Comparison of ENCODE assay signal across 34 mouse cellular contexts in the genomic region with DNA sequence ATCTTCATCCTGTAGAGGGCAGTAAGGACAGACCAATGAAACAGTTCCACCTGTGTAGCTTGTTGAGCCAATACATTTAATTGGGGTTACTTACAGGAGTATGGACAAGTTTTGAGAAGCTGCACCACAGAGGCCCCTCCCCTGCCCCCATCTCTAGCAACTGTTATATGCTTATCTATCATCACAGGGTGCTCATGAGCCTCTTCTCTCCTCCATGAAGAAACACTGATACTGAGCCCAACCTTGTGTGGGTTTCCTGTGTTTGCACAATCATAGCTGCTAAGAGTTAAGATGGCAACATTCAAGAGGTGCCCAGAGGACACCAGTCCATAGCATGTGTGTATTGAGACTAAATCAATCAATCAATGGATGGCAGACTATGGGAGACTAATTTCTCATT. TPM values are rescaled to one million over a fixed set of nuclear protein-coding genes. Genes with fewer than 3 reads are reported as not detected.
A peak's percentile ranks its signal among the peaks of the same experiment; 100 is the strongest.
DNase-seq lines count a peak whose midpoint lies in the region; ATAC-seq and TF ChIP-seq lines count a peak whose summit lies in the region.
"Had no signal": no experiment of that assay in that cellular context is flagged by ENCODE, and none has a peak within 500 bp of the region (broad histone marks: within the 10 kb centered on the region; RNA-seq: fewer than 3 reads in every experiment).

No protein-coding gene starts in this region.

- TF ChIP-seq RAD21 in CH12.LX (IDR thresholded peaks at IDR 0.05; ENCODE audit: low read depth, low read length): peak; percentile 2

- no peaks in the 10 kb centered on the region for H3K9me3 ChIP-seq in CH12.LX (replicated peaks; ENCODE audit: low read length)
- no peaks in the 10 kb centered on the region for H3K9me3 ChIP-seq in liver, embryonic 13.5 days (replicated peaks)
- no peaks in the 10 kb centered on the region for H3K9me3 ChIP-seq in stomach, postnatal 0 days (ENCODE audit: control insufficient read depth, low read length)
- H3K9me3 ChIP-seq: embryonic facial prominence, embryonic 10.5 days; embryonic facial prominence, embryonic 15.5 days; forebrain, embryonic 12.5 days; heart, embryonic 13.5 days; kidney, embryonic 15.5 days; limb, embryonic 10.5 days; limb, embryonic 15.5 days; midbrain, embryonic 12.5 days; neural tube, embryonic 12.5 days had no signal

- no peak for TF ChIP-seq EP300 in CH12.LX (IDR thresholded peaks at IDR 0.05; ENCODE audit: low read length)
- TF ChIP-seq EP300 in stomach, postnatal 0 days (optimal IDR thresholded peaks at IDR 0.05): no peak

- no peak overlapping the region for H3K27ac ChIP-seq in CH12.LX (ENCODE audit: insufficient read depth, low read depth)
- no peak overlapping the region for H3K27ac ChIP-seq in liver, embryonic 13.5 days
- H3K27ac ChIP-seq in stomach, postnatal 0 days (replicated peaks): no peak overlapping the region
- H3K27ac ChIP-seq in kidney, adult 2 months (ENCODE audit: insufficient read depth, low read depth, low read length): no peak overlapping the region
- H3K27ac ChIP-seq: embryonic facial prominence, embryonic 10.5 days; embryonic facial prominence, embryonic 15.5 days; forebrain, embryonic 12.5 days; heart, adult 2 months; heart, embryonic 13.5 days; hindbrain, embryonic 14.5 days; kidney, embryonic 15.5 days; layer of hippocampus, adult 2 months; limb, embryonic 10.5 days; limb, embryonic 15.5 days; midbrain, embryonic 12.5 days; neural tube, embryonic 12.5 days had no signal

- TF ChIP-seq CTCF in CH12.LX (conservative IDR thresholded peaks at IDR 0.05 in 1 of 2, IDR thresholded peaks at IDR 0.05 in 1 of 2; ENCODE audit: low read depth in 2 of 2, low read length in 2 of 2): peak in 1 of 2 experiments; percentile 35; a peak in 2 of 4 replicates
- TF ChIP-seq CTCF in Patski (IDR thresholded peaks at IDR 0.05): peak; percentile 9
- TF ChIP-seq CTCF in stomach, postnatal 0 days (IDR thresholded peaks at IDR 0.05; ENCODE audit: low read depth): 0 out of 2 replicates have a peak, but pooled peaks have one; percentile 16
- no peak for TF ChIP-seq CTCF in kidney, adult 2 months (conservative IDR thresholded peaks at IDR 0.05; ENCODE audit: insufficient read depth, insufficient read length, low read depth, low read length)

- no peaks in the 10 kb centered on the region for H3K79me2 ChIP-seq in CH12.LX (replicated peaks; ENCODE audit: control insufficient read depth, extremely low read depth, insufficient read depth, poor library complexity, severe bottlenecking)

- POLR2A ChIA-PET in Patski (lab: Charles Lee): no interaction called here

- TF ChIP-seq POLR2A in CH12.LX (IDR thresholded peaks at IDR 0.05; ENCODE audit: low read depth, low read length): no peak
- no peak for TF ChIP-seq POLR2A in kidney, adult 2 months (IDR thresholded peaks at IDR 0.05; ENCODE audit: low read depth, low read length)

- H3K27me3 ChIP-seq in CH12.LX (replicated peaks) (no peaks in the 10 kb centered on the region), Patski (no peaks in the 10 kb centered on the region)
- no peaks in the 10 kb centered on the region for H3K27me3 ChIP-seq in liver, embryonic 13.5 days
- H3K27me3 ChIP-seq in stomach, postnatal 0 days (ENCODE audit: control insufficient read depth, insufficient read depth, low read length): no peaks in the 10 kb centered on the region
- H3K27me3 ChIP-seq in kidney, adult 2 months (replicated peaks; ENCODE audit: control insufficient read depth, insufficient read depth, low read length): no peaks in the 10 kb centered on the region; the same call in 1 of the 2 replicates
- H3K27me3 ChIP-seq: embryonic facial prominence, embryonic 15.5 days; forebrain, embryonic 12.5 days; heart, embryonic 13.5 days; kidney, embryonic 15.5 days; limb, embryonic 15.5 days; midbrain, embryonic 12.5 days; neural tube, embryonic 12.5 days had no signal

- no peak for ATAC-seq in Patski
- ATAC-seq in liver, embryonic 13.5 days (ENCODE audit: low read depth): peak; percentile 77
- ATAC-seq in stomach, postnatal 0 days (ENCODE audit: low FRiP score, low TSS enrichment): no peak
- ATAC-seq: CD4-positive, CD25-positive, alpha-beta regulatory T cell, adult 4 months; forebrain, postnatal 0 days; intestine, postnatal 0 days had no signal

- dilution Hi-C loops in CH12.LX (cut with MboI; ENCODE audit: extremely low pct_ligation_motif_present, extremely low pct_unique_long_range_greater_than_20kb, low sequenced_read_pairs): no loop called here

- H3K4me3 ChIP-seq in CH12.LX (replicated peaks in 1 of 3; ENCODE audit: low read depth in 2 of 3, low read length in 2 of 3, poor library complexity in 1 of 3): no peak overlapping the region
- no peak overlapping the region for H3K4me3 ChIP-seq in liver, embryonic 13.5 days (replicated peaks)
- H3K4me3 ChIP-seq in stomach, postnatal 0 days (ENCODE audit: low read depth, low read length): no peak overlapping the region
- no peak overlapping the region for H3K4me3 ChIP-seq in kidney, adult 2 months (ENCODE audit: insufficient read depth, low read depth, low read length)
- H3K4me3 ChIP-seq: embryonic facial prominence, embryonic 10.5 days; embryonic facial prominence, embryonic 15.5 days; forebrain, embryonic 12.5 days; heart, adult 2 months; heart, embryonic 13.5 days; kidney, embryonic 15.5 days; layer of hippocampus, adult 2 months; limb, embryonic 10.5 days; limb, embryonic 15.5 days; midbrain, embryonic 12.5 days; myocyte; neural tube, embryonic 12.5 days had no signal

- H3K36me3 ChIP-seq in CH12.LX (replicated peaks in 1 of 2; ENCODE audit: control insufficient read depth in 1 of 2, insufficient read depth in 1 of 2, low read length in 1 of 2): no peaks in the 10 kb centered on the region
- no peaks in the 10 kb centered on the region for H3K36me3 ChIP-seq in liver, embryonic 13.5 days
- no peaks in the 10 kb centered on the region for H3K36me3 ChIP-seq in stomach, postnatal 0 days (ENCODE audit: control insufficient read depth, insufficient read depth, low read length)
- no peaks in the 10 kb centered on the region for H3K36me3 ChIP-seq in kidney, adult 2 months (ENCODE audit: control insufficient read depth, insufficient read depth, low read length)
- H3K36me3 ChIP-seq: embryonic facial prominence, embryonic 10.5 days; embryonic facial prominence, embryonic 15.5 days; forebrain, embryonic 12.5 days; heart, embryonic 13.5 days; kidney, embryonic 15.5 days; limb, embryonic 10.5 days; limb, embryonic 15.5 days; midbrain, embryonic 12.5 days; neural tube, embryonic 12.5 days had no signal

- in situ Hi-C loops in CH12.LX (cut with MboI; ENCODE audit: low pct_ligation_motif_present, low pct_unique_long_range_greater_than_20kb, low sequenced_read_pairs): loop anchor here (25.0 kb wide), 1 partner anchor 329 kb away; no protein-coding TSS in a partner anchor
- in situ Hi-C loops in Patski (cut with MboI; ENCODE audit: low pct_unique_long_range_greater_than_20kb): no loop called here

- H3K4me2 ChIP-seq in CH12.LX (ENCODE audit: insufficient read depth, low read depth, poor library complexity, severe bottlenecking): no peak overlapping the region
- H3K4me2 ChIP-seq in liver, embryonic 13.5 days: no peak overlapping the region
- no peak overlapping the region for H3K4me2 ChIP-seq in stomach, postnatal 0 days (replicated peaks; ENCODE audit: low read depth)
- H3K4me2 ChIP-seq: embryonic facial prominence, embryonic 15.5 days; forebrain, embryonic 12.5 days; heart, embryonic 13.5 days; hindbrain, embryonic 14.5 days; kidney, embryonic 15.5 days; limb, embryonic 15.5 days; midbrain, embryonic 12.5 days; neural tube, embryonic 12.5 days had no signal

- no peak overlapping the region for H3K9ac ChIP-seq in CH12.LX (ENCODE audit: insufficient read depth, low read depth)
- H3K9ac ChIP-seq in liver, embryonic 13.5 days: no peak overlapping the region
- H3K9ac ChIP-seq in stomach, postnatal 0 days (ENCODE audit: low read length): no peak overlapping the region
- H3K9ac ChIP-seq: embryonic facial prominence, embryonic 15.5 days; forebrain, embryonic 12.5 days; forebrain, postnatal 0 days; heart, embryonic 13.5 days; hindbrain, embryonic 14.5 days; kidney, embryonic 15.5 days; limb, embryonic 15.5 days; midbrain, embryonic 12.5 days; neural tube, embryonic 12.5 days had no signal

- H3K4me1 ChIP-seq in CH12.LX (ENCODE audit: control insufficient read depth in 1 of 2, insufficient read depth in 2 of 2): peaks cover 0 to 13% of the 10 kb centered on the region in 2 experiments; a peak in 2 of 4 replicates
- H3K4me1 ChIP-seq in liver, embryonic 13.5 days (replicated peaks): peaks cover 10% of the 10 kb centered on the region
- 0 out of 2 replicates have a peak, but pooled peaks cover 3% of the 10 kb centered on the region for H3K4me1 ChIP-seq in stomach, postnatal 0 days (replicated peaks; ENCODE audit: control insufficient read depth, insufficient read depth)
- H3K4me1 ChIP-seq in kidney, adult 2 months (ENCODE audit: control insufficient read depth, insufficient read depth, low read length): no peaks in the 10 kb centered on the region
- H3K4me1 ChIP-seq: embryonic facial prominence, embryonic 10.5 days; forebrain, embryonic 12.5 days; kidney, embryonic 15.5 days; limb, embryonic 10.5 days; limb, embryonic 15.5 days; midbrain, embryonic 12.5 days; neural tube, embryonic 12.5 days had no signal

- CTCF ChIA-PET in Patski (lab: Charles Lee): interaction anchor here (0.8 to 1.4 kb wide), 4 partner anchors 22 to 55 kb away, joined by 3 read pairs; no protein-coding TSS in a partner anchor

- DNase-seq in CH12.LX (ENCODE audit: extremely low read depth) (no peak), Patski (ENCODE audit: low read depth, low spot score) (no peak)
- DNase-seq in liver, embryonic 13.5 days: no peak
- no peak for DNase-seq in stomach, postnatal 0 days (ENCODE audit: low spot score)
- DNase-seq in spleen, adult 18-20 months: no peak
- DNase-seq in kidney, adult 2 months: no peak
- DNase-seq in kidney, postnatal 25 days: no peak
- DNase-seq: adrenal gland, postnatal 36 days; cerebellum, adult 2 months; cerebellum, postnatal 14 days; forebrain, postnatal 0 days; gastrocnemius, postnatal 14 days; heart, adult 2 months; heart, postnatal 10 days; kidney, postnatal 36 days; lung, adult 2 months; lung, postnatal 10 days; right cerebral cortex, adult 18-20 months; thymus, adult 2 months; thymus, postnatal 36 days had no signal

TF ChIP-seq in CH12.LX, 34 proteins besides CTCF, POLR2A, EP300 and RAD21 (continues in another document):
- no peak for TF ChIP-seq E2F4 (IDR thresholded peaks at IDR 0.05; ENCODE audit: insufficient replicate concordance, low read depth, low read length)
- no peak for TF ChIP-seq NRF1 (IDR thresholded peaks at IDR 0.05; ENCODE audit: low read depth, low read length)
- TF ChIP-seq MAFK (IDR thresholded peaks at IDR 0.05; ENCODE audit: insufficient replicate concordance, low read length): no peak
- TF ChIP-seq POLR2AphosphoS2 (IDR thresholded peaks at IDR 0.05; ENCODE audit: low read depth, low read length): no peak

RNA-seq across cellular contexts. Expression of gene Perp, which starts 46.3 kb away (rescaled TPM):
- 0.38 and 0.51 TPM in 2 replicates for total RNA-seq in CH12.LX (2012; rRNA removed)
- not detected in 2 replicates for total RNA-seq in CH12.LX (2014; rRNA removed)
- 0.16 TPM in 1 of 2 replicates, not detected in the other for polyA plus RNA-seq in CH12.LX (2012; ENCODE audit: insufficient read length, low read depth)
- polyA plus RNA-seq in Patski (2021): 108 TPM
- polyA plus RNA-seq in liver, embryonic 13.5 days (2015; fragmentation: Nextera tagmentation; extraction: Ambion mirVana): 10.7 and 13.4 TPM in 2 replicates
- 1,093 and 1,120 TPM in 2 replicates for polyA plus RNA-seq in stomach, postnatal 0 days (2015; fragmentation: Nextera tagmentation; extraction: Ambion mirVana)
- 56.2 and 76.8 TPM in 2 replicates for polyA plus RNA-seq in kidney, adult 2 months (2012; rRNA removed)

Comparison
In these comparisons a context has a peak if more than half of its experiments do, and no peak if none do; other contexts are left out.
1. RNA of gene Perp, which starts 46.3 kb away (polyA plus RNA-seq): 1,093 to 1,120 TPM in stomach, postnatal 0 days, 108 TPM in Patski (single experiment), 56.2 to 76.8 TPM in kidney, adult 2 months and 10.7 to 13.4 TPM in liver, embryonic 13.5 days; 0.16 TPM in CH12.LX; every median in the first group is over 10 times any median in the second.